Mouse (Mus musculus) C2C12 (cell line): ENCODE results near the gene Cox6b2. TPM values are rescaled to one million over a fixed set of nuclear protein-coding genes. Genes with fewer than 3 reads are reported as not detected.

Experiments
- H3K27me3 ChIP-seq: one replicate; pipeline ENCODE4 v1.6.1; 2011; ENCODE audit not compliant: control insufficient read depth, insufficient read depth, insufficient read length
- H3K36me3 ChIP-seq: one replicate; pipeline ENCODE4 v1.6.1; 2011; ENCODE audit not compliant: control insufficient read depth, insufficient read depth
- H3K4me3 ChIP-seq: one replicate; pipeline ENCODE4 v1.5.1; 2011; ENCODE audit warnings: mild to moderate bottlenecking, control low read depth; ENCODE audit not compliant: poor library complexity, insufficient read depth, severe bottlenecking
- H3K79me2 ChIP-seq: one replicate; pipeline ENCODE4 v1.6.1; 2011; ENCODE audit not compliant: control insufficient read depth, insufficient read depth
- H3K79me3 ChIP-seq: one replicate; pipeline ENCODE4 v1.6.1; 2011; ENCODE audit warnings: low read depth, control low read depth
- H3ac ChIP-seq: one replicate; pipeline ENCODE3; 2011; ENCODE audit warnings: low read depth; ENCODE audit not compliant: control insufficient read depth, insufficient read length
- CEBPB ChIP-seq: IDR thresholded peaks from one replicate; pipeline ENCODE4 v1.6.1; 2011; ENCODE audit warnings: low read depth, mild to moderate bottlenecking, control low read depth, moderate library complexity
- CTCF ChIP-seq: IDR thresholded peaks from one replicate; pipeline ENCODE4 v1.5.1; 2011; ENCODE audit not compliant: control insufficient read depth, insufficient read depth, insufficient read length
- FOSL1 ChIP-seq: IDR thresholded peaks from one replicate; pipeline ENCODE4 v1.8.0; 2011; ENCODE audit warnings: mild to moderate bottlenecking, low read length; ENCODE audit not compliant: poor library complexity, insufficient read depth, severe bottlenecking
- MAX ChIP-seq: IDR thresholded peaks from one replicate; pipeline ENCODE4 v1.6.1; 2011; ENCODE audit warnings: mild to moderate bottlenecking, control low read depth
- MYOD1 ChIP-seq: IDR thresholded peaks from one replicate; pipeline ENCODE4 v1.6.1; 2011; ENCODE audit warnings: low read depth; ENCODE audit not compliant: control insufficient read depth, insufficient read length
- MYOG ChIP-seq: IDR thresholded peaks from one replicate; pipeline ENCODE4 v1.6.1; 2011; ENCODE audit not compliant: control insufficient read depth, insufficient read length; ENCODE audit errors: extremely low read depth
- USF1 ChIP-seq: IDR thresholded peaks from one replicate; pipeline ENCODE4 v1.6.1; 2011; ENCODE audit warnings: low read depth, mild to moderate bottlenecking, control low read depth, moderate library complexity
- polyA plus RNA-seq: library from polyadenylated mRNA; unstranded; fragments of >200 nt; fragmentation: generic; extraction: Trizol; gene quantifications from one replicate; pipeline ENCODE4 v1.2.1, GENCODE M21; 2012; ENCODE audit warnings: missing spikeins

Cox6b2 gene
- polyA plus RNA-seq, 1 experiment = 0.26 TPM

- Histone ChIP-seq H3K79me2 (no peaks in the 10 kb centered on the region), H3ac (no peak overlapping the region), H3K79me3 (no peaks in the 10 kb centered on the region), H3K4me3 (no peak overlapping the region), H3K27me3 (peaks cover 5% of the 10 kb centered on the region), H3K36me3 (no peaks in the 10 kb centered on the region)
- TF ChIP-seq MAX (no peak), USF1 (no peak), MYOG (no peak), CTCF (no peak), CEBPB (no peak), MYOD1 (no peak), FOSL1 (no peak)
Measured at GRCm38 (mm10) chr7:4764946-4765710, 12.2 kb upstream of the Cox6b2 start.

- no peak overlapping the region for H3ac ChIP-seq
- no peaks in the 10 kb centered on the region for H3K36me3 ChIP-seq
- H3K79me3 ChIP-seq = no peaks in the 10 kb centered on the region
- no peak overlapping the region for H3K4me3 ChIP-seq
- TF ChIP-seq CTCF = no peak
- TF ChIP-seq USF1 = no peak
- no peak for TF ChIP-seq FOSL1
- TF ChIP-seq MYOG = no peak
- no peak for TF ChIP-seq MYOD1
- no peak for TF ChIP-seq CEBPB
- no peaks in the 10 kb centered on the region for H3K79me2 ChIP-seq
- peaks cover 9% of the 10 kb centered on the region for H3K27me3 ChIP-seq
Measured at GRCm38 (mm10) chr7:4759670-4760069, 6.8 kb upstream of the Cox6b2 start.

- no peak overlapping the region for H3K4me3 ChIP-seq
- no peaks in the 10 kb centered on the region for H3K79me3 ChIP-seq
- no peaks in the 10 kb centered on the region for H3K36me3 ChIP-seq
- no peaks in the 10 kb centered on the region for H3K79me2 ChIP-seq
- no peak overlapping the region for H3ac ChIP-seq
- TF ChIP-seq MAX (no peak), CEBPB (no peak), FOSL1 (no peak), CTCF (no peak), MYOG (no peak), MYOD1 (no peak), USF1 (no peak)
- peaks cover 4% of the 10 kb centered on the region for H3K27me3 ChIP-seq
Measured at GRCm38 (mm10) chr7:4751971-4752820, 698 bp downstream of the Cox6b2 start.

- Histone ChIP-seq H3K36me3 (no peaks in the 10 kb centered on the region), H3ac (no peak overlapping the region), H3K27me3 (peaks cover 4% of the 10 kb centered on the region), H3K4me3 (no peak overlapping the region), H3K79me3 (no peaks in the 10 kb centered on the region), H3K79me2 (no peaks in the 10 kb centered on the region)
- no peak for TF ChIP-seq CTCF
- TF ChIP-seq FOSL1 = no peak
- TF ChIP-seq MAX = no peak
Measured at GRCm38 (mm10) chr7:4749169-4749568, 3.7 kb downstream of the Cox6b2 start.

GRCm38 (mm10) chr7:4748321-4748720 is 4.6 kb downstream of the Cox6b2 start:
- peaks cover 4% of the 10 kb centered on the region for H3K27me3 ChIP-seq
- H3K79me3 ChIP-seq = no peaks in the 10 kb centered on the region
- no peaks in the 10 kb centered on the region for H3K79me2 ChIP-seq
- no peak overlapping the region for H3ac ChIP-seq
- no peak overlapping the region for H3K4me3 ChIP-seq
- TF ChIP-seq MAX (no peak), USF1 (no peak), CTCF (no peak), CEBPB (no peak), FOSL1 (no peak), MYOG (no peak), MYOD1 (no peak)
- no peaks in the 10 kb centered on the region for H3K36me3 ChIP-seq
